Mouse (Mus musculus) hindbrain, embryonic 10.5 days (tissue): ENCODE results near the gene Vps26c. TPM values are rescaled to one million over a fixed set of nuclear protein-coding genes. Genes with fewer than 3 reads are reported as not detected.
A peak's percentile ranks its signal among the peaks of the same experiment; 100 is the strongest.

Source experiments
- DNase-seq: peaks from one replicate; pipeline ENCODE4 v3.0.0-alpha.2; 2017; ENCODE audit warnings: low spot score
- H3K27ac ChIP-seq: fragments of 300-500 bp; sonication (generic); 2 replicates; pipeline ENCODE4 v1.5.1; 2016; ENCODE audit warnings: mild to moderate bottlenecking, moderate library complexity
- H3K27me3 ChIP-seq: fragments of 300-500 bp; sonication (generic); 2 replicates; pipeline ENCODE4 v1.6.1; 2016; ENCODE audit warnings: mild to moderate bottlenecking; ENCODE audit not compliant: poor library complexity, insufficient read depth, severe bottlenecking
- H3K36me3 ChIP-seq: fragments of 300-500 bp; sonication (generic); 2 replicates; pipeline ENCODE4 v1.6.1; 2016; ENCODE audit warnings: mild to moderate bottlenecking, moderate library complexity
- H3K4me1 ChIP-seq: fragments of 300-500 bp; sonication (generic); replicated peaks from 2 replicates; pipeline ENCODE4 v1.6.1; 2016; ENCODE audit warnings: mild to moderate bottlenecking
- H3K4me3 ChIP-seq: fragments of 300-500 bp; sonication (generic); 2 replicates; pipeline ENCODE4 v1.5.1; 2016; ENCODE audit warnings: mild to moderate bottlenecking, moderate library complexity
- H3K9me3 ChIP-seq: fragments of 300-500 bp; sonication (generic); 2 replicates; pipeline ENCODE4 v1.6.1; 2016; ENCODE audit warnings: mild to moderate bottlenecking, moderate library complexity
- WGBS: fragments of 180-500 bp; shearing (Covaris S2); methylation state at CpG from one replicate; pipeline ENCODE4 v1.1.7; 2016; 5-methylcytosine and 5-hydroxymethylcytosine counted together
- polyA plus RNA-seq: library from polyadenylated mRNA; unstranded; fragments of >200 nt; fragmentation: Nextera tagmentation; extraction: Ambion mirVana; gene quantifications from 2 replicates; pipeline ENCODE4 v1.2.1, GENCODE M21; 2016

Vps26c gene
- polyA plus RNA-seq, 1 experiment from 2014 or later: 60.5 TPM

DNA sequence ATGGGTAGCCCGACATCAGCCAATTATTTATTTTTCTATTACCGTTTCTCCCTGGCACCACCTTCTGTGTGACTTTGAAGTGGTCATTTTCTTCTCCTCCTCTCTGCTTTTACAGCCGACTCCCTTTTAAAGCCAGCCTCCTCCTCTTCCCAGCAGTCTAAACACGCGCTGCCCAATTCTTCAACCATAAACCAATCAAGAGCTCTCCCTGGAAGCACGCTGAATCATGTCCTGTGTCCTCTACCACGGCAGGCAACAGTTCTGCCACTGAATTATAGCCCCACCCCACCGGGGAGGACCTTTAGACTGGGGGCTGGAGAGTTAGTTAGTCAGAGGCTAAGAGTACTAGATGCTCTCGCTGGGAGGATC lies 10.5 kb upstream of the Vps26c start:
- no peaks in the 10 kb centered on the region for H3K9me3 ChIP-seq
- H3K4me1 ChIP-seq: no peaks in the 10 kb centered on the region
- no peak for DNase-seq
- no peak overlapping the region for H3K27ac ChIP-seq
- H3K4me3 ChIP-seq: no peak overlapping the region
- H3K36me3 ChIP-seq: no peaks in the 10 kb centered on the region
- H3K27me3 ChIP-seq: no peaks in the 10 kb centered on the region
- 75% methylated on average over 9 of the region's 9 CpGs for WGBS

DNA sequence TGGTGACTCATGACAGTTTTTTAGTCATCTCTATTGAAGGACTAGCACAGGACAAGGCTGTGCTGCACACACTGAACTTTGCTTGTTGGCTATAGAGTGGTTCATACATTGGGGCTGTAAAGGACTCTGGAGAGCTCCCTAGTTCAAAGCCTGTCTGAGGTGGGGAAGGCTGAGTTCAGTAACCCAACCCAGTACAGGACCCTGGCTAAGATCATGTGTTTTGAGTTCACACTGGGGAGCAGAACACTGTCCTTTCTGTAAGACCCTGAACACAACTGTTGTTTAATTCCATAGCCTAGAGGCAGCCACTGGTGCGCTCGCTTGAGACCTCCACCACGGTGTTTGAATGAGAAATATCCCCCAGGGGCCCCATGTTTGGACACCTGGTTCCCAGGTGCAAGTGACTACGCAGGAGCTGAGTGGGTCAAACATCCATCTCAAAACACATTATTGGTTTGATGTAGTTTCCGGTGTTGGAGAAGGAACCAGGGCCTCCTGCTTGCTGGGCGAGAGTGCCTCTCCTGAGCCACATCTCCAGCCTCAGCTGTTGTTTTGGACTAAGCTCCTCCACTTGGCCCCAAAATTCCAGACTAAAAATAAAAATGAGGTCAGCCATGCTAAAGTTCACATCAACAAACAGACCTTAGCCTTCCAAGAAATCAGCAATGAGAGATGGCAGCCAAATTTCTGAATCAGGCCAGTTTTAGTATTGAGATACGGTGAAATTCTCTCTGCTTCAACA lies 10.0 kb upstream of the Vps26c start:
- WGBS: 75% methylated on average over 7 of the region's 7 CpGs
- no peaks in the 10 kb centered on the region for H3K9me3 ChIP-seq
- DNase-seq: no peak
- H3K4me1 ChIP-seq: no peaks in the 10 kb centered on the region
- no peaks in the 10 kb centered on the region for H3K27me3 ChIP-seq
- no peak overlapping the region for H3K4me3 ChIP-seq
- H3K36me3 ChIP-seq: no peaks in the 10 kb centered on the region
- no peak overlapping the region for H3K27ac ChIP-seq

DNA sequence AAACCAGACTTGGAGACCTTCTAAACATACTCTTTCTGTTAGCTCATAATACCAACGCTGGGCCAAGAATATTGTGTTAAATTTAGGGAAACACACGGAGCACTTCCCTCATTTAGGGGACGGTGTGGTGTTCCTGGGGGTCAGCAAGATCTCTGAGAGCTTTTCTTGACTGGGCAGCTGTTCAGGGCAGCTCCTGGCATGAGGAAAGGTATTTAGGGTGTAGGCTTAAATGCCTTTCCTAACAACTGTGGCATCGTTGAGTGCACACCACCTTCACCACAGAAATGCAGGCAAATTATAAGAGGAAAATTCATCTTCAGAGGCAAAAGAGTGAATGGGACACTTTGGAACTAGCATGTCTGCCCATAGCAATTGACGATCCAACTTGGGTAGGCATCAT lies 9.1 kb upstream of the Vps26c start:
- H3K4me1 ChIP-seq: no peaks in the 10 kb centered on the region
- 88% methylated on average over 5 of the region's 5 CpGs for WGBS

DNA sequence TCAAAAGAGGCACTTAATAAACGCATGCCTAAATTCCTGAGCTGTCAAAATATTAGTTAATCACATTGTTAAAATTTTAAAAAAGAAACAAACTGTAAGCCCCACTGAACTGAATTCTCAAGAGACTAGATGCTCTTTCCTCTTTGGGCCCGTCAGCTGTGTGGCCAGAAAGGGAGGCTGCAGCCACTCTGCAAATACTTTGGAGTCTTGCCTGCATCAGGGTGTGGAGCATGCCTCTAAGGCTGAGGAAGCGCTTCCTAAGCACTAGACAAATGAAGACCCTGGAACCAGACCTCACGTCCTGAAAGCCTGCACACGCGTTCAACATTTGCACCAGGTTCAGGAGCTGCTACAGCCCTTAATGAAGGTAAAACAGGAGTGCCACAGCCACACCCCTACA lies 7.0 kb upstream of the Vps26c start:
- Histone ChIP-seq H3K36me3 (no peaks in the 10 kb centered on the region), H3K4me3 (no peak overlapping the region), H3K4me1 (no peaks in the 10 kb centered on the region), H3K27me3 (no peaks in the 10 kb centered on the region), H3K27ac (no peak overlapping the region), H3K9me3 (no peaks in the 10 kb centered on the region)
- WGBS: 85% methylated on average over 6 of the region's 6 CpGs
- DNase-seq: no peak

More for the DNA sequence above, 9.1 kb upstream of the Vps26c start:
- no peaks in the 10 kb centered on the region for H3K36me3 ChIP-seq
- no peak overlapping the region for H3K4me3 ChIP-seq
- no peak for DNase-seq
- H3K9me3 ChIP-seq: no peaks in the 10 kb centered on the region
- H3K27ac ChIP-seq: no peak overlapping the region
- H3K27me3 ChIP-seq: no peaks in the 10 kb centered on the region

DNA sequence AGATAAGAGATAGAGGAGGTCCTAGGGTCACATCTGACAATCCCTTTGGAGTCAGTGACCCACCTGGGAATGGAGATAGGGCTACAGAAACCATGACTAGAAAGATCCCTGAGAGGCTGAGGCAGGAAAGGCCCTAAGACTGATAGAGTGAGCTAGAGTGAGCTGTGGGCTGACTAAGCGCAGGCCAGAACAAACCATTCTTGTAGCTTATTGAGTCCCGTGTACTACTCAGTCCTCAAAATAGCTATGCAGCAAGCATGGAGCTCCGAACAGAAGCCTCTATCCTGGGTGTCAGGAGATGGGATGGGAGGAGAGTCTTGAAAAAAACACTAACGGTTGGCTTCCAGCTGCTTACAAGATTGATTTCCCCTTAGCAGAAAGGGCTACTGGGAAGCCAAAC lies 4.6 kb upstream of the Vps26c start:
- 85% methylated on average over 4 of the region's 4 CpGs for WGBS

DNA sequence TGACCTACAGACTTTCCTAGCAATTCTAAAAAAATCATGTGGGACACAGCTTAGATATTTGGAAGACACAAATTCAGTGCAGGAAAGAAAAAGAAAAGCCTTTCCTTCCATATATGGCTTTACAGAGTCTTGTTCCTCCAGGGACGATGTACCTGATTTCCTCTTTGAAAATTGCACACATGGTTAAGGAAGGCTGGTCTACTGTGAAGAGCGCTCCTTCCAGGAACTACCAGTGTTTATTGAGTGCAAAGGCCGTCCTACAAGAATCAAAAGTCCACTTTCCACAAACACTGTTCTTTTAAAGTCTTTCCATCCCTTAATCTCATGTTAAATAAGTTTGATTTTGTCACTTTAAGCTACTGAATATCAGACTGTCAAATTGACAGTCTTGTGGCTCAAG lies 916 bp upstream of the Vps26c start:
- H3K4me3 ChIP-seq: peak overlapping the region; percentile 78
- DNase-seq: no peak
- no peaks in the 10 kb centered on the region for H3K27me3 ChIP-seq
- peak overlapping the region; percentile 94 for H3K27ac ChIP-seq
- WGBS: 76% methylated on average over 3 of the region's 3 CpGs
- no peaks in the 10 kb centered on the region for H3K9me3 ChIP-seq
- H3K36me3 ChIP-seq: no peaks in the 10 kb centered on the region
- peaks cover 35% of the 10 kb centered on the region for H3K4me1 ChIP-seq

More for the DNA sequence above, 4.6 kb upstream of the Vps26c start:
- Histone ChIP-seq H3K9me3 (no peaks in the 10 kb centered on the region), H3K4me1 (peaks cover 11% of the 10 kb centered on the region), H3K27me3 (no peaks in the 10 kb centered on the region), H3K36me3 (no peaks in the 10 kb centered on the region), H3K27ac (no peak overlapping the region), H3K4me3 (no peak overlapping the region)
- no peak for DNase-seq

DNA sequence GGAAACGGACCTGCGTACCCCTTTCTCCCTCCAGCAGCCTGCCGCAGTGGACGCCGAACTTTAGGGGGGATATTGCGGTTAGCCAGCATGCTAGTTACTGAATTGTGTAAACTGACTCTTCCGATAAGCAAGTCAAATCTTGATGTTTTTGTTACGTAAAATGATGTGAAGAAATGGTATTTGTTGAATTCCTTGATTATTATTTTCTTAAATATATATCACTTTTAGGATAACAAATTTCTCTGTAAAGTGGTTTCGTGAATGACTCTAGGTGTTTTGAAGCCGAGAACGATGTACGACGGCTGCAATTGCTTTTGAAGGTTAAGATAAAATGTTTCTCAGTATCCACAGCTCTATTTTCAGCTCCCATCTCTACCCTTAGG lies 513 bp upstream of the Vps26c start:
- Histone ChIP-seq H3K27ac (peak overlapping the region; percentile 94), H3K4me1 (peaks cover 35% of the 10 kb centered on the region), H3K36me3 (no peaks in the 10 kb centered on the region), H3K27me3 (no peaks in the 10 kb centered on the region), H3K9me3 (no peaks in the 10 kb centered on the region), H3K4me3 (peak overlapping the region; percentile 78)
- DNase-seq: no peak
- 11% methylated on average over 13 of the region's 13 CpGs for WGBS

DNA sequence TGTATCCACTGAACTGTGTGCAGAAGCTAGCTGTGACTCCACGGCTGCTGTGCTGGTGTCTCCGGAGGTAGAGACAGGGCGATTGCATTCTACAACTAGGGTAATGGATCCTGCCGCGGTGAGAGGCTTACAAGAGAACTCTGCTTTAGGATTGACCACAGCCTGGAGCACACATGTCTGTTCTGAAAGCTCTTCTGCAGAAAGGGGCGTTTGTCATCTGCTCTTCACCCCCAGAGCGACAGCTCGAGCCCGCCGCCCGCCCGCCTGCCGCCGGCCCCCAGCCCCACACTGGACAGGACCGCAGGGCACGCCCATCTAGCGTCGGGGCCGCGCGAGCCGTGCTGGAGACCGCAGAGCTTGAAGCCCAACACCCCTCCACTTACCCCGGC lies 681 bp downstream of the Vps26c start:
- WGBS: under 1% methylated on average over 24 of the region's 24 CpGs

DNA sequence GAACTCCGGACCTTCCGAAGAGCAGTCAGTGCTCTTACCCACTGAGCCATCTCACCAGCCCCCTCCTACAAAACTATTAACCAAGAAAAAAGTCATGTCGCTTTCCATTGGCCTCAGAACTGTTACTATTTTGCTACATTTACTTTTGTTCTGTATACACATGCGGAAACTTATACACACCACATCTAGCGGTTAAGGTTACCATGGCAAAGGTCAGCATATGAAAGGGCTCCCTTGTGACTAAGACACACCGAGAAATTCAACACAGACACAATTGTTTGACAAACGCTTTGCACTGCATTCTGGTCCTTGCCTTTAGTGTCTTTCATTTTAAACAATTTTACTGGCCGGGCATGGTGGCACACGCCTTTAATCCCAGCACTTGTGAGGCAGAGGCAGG lies 1.9 kb downstream of the Vps26c start:
- no peaks in the 10 kb centered on the region for H3K36me3 ChIP-seq
- no peaks in the 10 kb centered on the region for H3K27me3 ChIP-seq
- peak overlapping the region; percentile 78; the same call in 1 of the 2 replicates for H3K4me3 ChIP-seq
- peaks cover 41% of the 10 kb centered on the region for H3K4me1 ChIP-seq
- H3K27ac ChIP-seq: no peak overlapping the region
- 81% methylated on average over 9 of the region's 9 CpGs for WGBS
- H3K9me3 ChIP-seq: no peaks in the 10 kb centered on the region
- DNase-seq: no peak

More for the DNA sequence above, 681 bp downstream of the Vps26c start:
- Histone ChIP-seq H3K9me3 (no peaks in the 10 kb centered on the region), H3K36me3 (no peaks in the 10 kb centered on the region), H3K27ac (peak overlapping the region; percentile 94), H3K4me3 (peak overlapping the region; percentile 78), H3K27me3 (no peaks in the 10 kb centered on the region), H3K4me1 (peaks cover 35% of the 10 kb centered on the region)
- no peak for DNase-seq

DNA sequence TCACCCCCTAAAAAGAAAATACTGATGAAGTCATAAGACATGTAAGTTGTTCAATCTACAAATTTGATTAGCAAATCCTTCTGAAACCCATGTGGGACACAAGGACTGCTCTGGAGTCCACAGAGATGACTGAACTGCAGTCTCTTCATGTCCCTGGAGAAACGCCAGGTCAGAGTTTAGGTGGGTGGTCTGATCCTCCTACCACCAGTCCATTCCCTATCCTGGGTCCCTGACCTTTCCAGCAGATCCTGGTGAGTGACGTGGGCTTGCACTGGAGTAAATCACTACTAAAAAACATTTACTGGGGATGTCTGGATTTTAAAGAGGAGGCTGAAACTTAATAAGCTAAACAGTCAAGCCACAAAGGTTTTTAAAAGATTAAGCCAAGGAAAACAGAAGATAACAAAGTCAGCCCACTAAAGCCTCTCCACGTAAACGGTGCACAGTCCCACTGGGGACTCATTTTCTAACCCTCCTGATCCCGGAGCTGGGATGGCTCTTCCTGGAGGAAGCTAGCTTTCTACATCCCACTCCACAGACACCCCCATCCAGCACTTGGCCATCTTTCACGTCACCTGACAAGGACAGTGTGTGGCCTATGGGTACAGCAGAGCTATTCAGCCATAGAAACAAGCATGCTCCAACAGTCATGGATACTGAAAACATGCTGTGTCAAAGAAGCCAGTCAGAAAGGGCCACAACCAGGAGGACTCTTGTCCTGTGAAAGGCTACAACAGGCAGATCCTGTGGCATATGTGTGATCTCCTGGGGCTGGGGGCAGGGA lies 2.8 kb downstream of the Vps26c start:
- 64% methylated on average over 6 of the region's 6 CpGs for WGBS
- H3K4me3 ChIP-seq: no peak overlapping the region; the same call in 1 of the 2 replicates
- H3K36me3 ChIP-seq: 0 out of 2 replicates have a peak, but pooled peaks cover 3% of the 10 kb centered on the region

DNA sequence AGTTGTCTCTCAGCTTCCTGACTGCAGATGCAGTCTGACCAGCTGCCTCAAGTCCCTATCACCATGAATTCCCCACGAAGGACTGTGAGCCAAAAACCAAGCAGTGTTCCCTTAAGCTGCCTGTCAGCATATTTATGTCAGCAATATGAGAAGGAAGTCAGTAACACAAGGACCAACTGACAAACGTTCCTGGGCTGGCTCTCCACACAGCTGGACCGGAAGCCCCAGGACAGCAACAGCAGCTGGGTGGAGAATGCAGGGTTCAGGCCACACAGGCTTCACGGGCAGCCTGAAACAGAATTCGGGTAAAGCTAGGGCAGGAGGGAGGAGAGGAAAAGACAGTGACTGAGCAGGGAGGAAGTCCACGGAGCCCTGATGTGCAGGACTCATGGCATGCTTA lies 7.6 kb downstream of the Vps26c start:
- Histone ChIP-seq H3K4me1 (peaks cover 20% of the 10 kb centered on the region), H3K9me3 (no peaks in the 10 kb centered on the region), H3K27ac (no peak overlapping the region), H3K36me3 (peaks cover 10% of the 10 kb centered on the region; the same call in 1 of the 2 replicates), H3K4me3 (no peak overlapping the region), H3K27me3 (no peaks in the 10 kb centered on the region)
- 69% methylated on average over 6 of the region's 6 CpGs for WGBS
- no peak for DNase-seq

More for the DNA sequence above, 2.8 kb downstream of the Vps26c start:
- H3K27me3 ChIP-seq: no peaks in the 10 kb centered on the region
- no peak overlapping the region for H3K27ac ChIP-seq
- peaks cover 49% of the 10 kb centered on the region for H3K4me1 ChIP-seq
- DNase-seq: no peak
- H3K9me3 ChIP-seq: no peaks in the 10 kb centered on the region

DNA sequence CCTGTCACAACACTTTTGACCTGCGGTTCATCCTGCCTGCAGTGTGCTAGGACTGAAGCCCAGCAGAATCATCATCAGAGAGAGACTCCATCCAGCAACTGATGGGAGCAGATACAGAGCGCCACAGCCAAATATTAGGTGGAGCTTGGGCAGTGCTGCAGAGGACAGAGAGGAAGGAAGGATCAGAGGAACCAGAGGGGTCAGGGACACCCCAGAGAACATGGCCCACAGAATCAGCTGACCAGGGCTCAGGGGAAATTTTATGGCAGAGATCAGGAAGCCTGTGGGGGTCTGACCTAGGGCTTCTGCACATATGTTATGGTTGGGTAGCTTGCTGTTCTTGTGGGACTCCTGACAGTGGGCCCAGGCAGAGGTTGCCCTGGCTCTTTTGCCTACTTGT lies 9.0 kb downstream of the Vps26c start:
- Histone ChIP-seq H3K27me3 (no peaks in the 10 kb centered on the region), H3K27ac (no peak overlapping the region), H3K9me3 (no peaks in the 10 kb centered on the region), H3K36me3 (peaks cover 17% of the 10 kb centered on the region), H3K4me1 (peaks cover 14% of the 10 kb centered on the region), H3K4me3 (no peak overlapping the region)
- no peak for DNase-seq
- 89% methylated on average over 2 of the region's 2 CpGs for WGBS

DNA sequence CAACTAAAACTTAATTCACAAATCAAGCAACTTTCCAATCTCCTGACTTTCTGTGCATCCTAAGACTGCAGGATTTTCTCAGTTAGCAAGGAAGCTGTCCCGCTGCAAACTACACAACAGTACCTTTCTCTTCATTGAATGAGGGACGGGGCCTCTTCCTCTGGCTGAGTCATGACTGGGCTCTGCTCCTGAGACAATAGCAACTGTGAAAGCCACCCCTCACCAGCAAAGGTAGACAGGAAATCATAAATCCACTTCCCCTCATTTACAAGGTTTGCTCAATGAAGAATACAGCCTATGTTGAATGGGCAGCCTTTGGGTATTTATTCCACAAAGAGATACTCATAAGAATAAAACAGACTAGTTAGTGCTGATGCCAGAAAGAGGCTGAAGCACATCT lies 16.6 kb downstream of the Vps26c start:
- WGBS: 77% methylated on average over 2 of the region's 2 CpGs
- no peaks in the 10 kb centered on the region for H3K27me3 ChIP-seq

More for the DNA sequence above, 16.6 kb downstream of the Vps26c start:
- H3K27ac ChIP-seq: no peak overlapping the region
- H3K36me3 ChIP-seq: peaks cover 66% of the 10 kb centered on the region
- no peaks in the 10 kb centered on the region for H3K9me3 ChIP-seq
- H3K4me1 ChIP-seq: no peaks in the 10 kb centered on the region
- no peak overlapping the region for H3K4me3 ChIP-seq
- no peak for DNase-seq
